Comparison of ENCODE assay signal across 9 mouse cellular contexts in genomic region chr5:101893820-101894515, GRCm38 (mm10).
A peak's percentile ranks its signal among the peaks of the same experiment; 100 is the strongest.
DNase-seq lines count a peak whose midpoint lies in the region; TF ChIP-seq lines count a peak whose summit lies in the region.
"Had no signal": no experiment of that assay in that cellular context is flagged by ENCODE, and none has a peak within 500 bp of the region (broad histone marks: within the 10 kb centered on the region; RNA-seq: fewer than 3 reads in every experiment).

No protein-coding gene starts in this region.

- no peak for TF ChIP-seq POLR2A in small intestine, adult 2 months (IDR thresholded peaks at IDR 0.05; ENCODE audit: low read depth, low read length)

- peak; percentile 21 for DNase-seq in adrenal gland, postnatal 25 days
- DNase-seq in adrenal gland, adult 8-10 months = no peak
- peak; percentile 40 to 45 for DNase-seq in layer of hippocampus, postnatal 10 days (ENCODE audit: low spot score in 2 of 2)
- no peak for DNase-seq in layer of hippocampus, postnatal 36 days
- DNase-seq in NIH3T3 (ENCODE audit: low read depth) = peak; percentile 65
- peak; percentile 8 for DNase-seq in embryo, embryonic 11.5 days (ENCODE audit: low read depth, low spot score)
- no peak for DNase-seq in yolk sac, embryonic 10.5 days (ENCODE audit: low spot score)

- no peak overlapping the region for H3K27ac ChIP-seq in small intestine, adult 2 months (ENCODE audit: insufficient read depth, low read depth, low read length)
- H3K27ac ChIP-seq: lung, embryonic 15.5 days had no signal

- peaks cover 44% of the 10 kb centered on the region for H3K36me3 ChIP-seq in small intestine, adult 2 months (ENCODE audit: control insufficient read depth, insufficient read depth, low read length)

- 80% methylated on average over 13 of the region's 13 CpGs for WGBS in small intestine, adult 2 months

- no peaks in the 10 kb centered on the region for H3K27me3 ChIP-seq in small intestine, adult 2 months (ENCODE audit: control insufficient read depth, insufficient read depth, low read length)
- H3K27me3 ChIP-seq: lung, embryonic 15.5 days had no signal

- no peak overlapping the region for H3K4me3 ChIP-seq in small intestine, adult 2 months (ENCODE audit: low read depth, low read length)
- H3K4me3 ChIP-seq: lung, embryonic 15.5 days had no signal

- peaks cover 2% of the 10 kb centered on the region; the same call in 1 of the 2 replicates for H3K4me1 ChIP-seq in small intestine, adult 2 months (ENCODE audit: control insufficient read depth, insufficient read depth, insufficient read length, low read length)
- H3K4me1 ChIP-seq: lung, embryonic 15.5 days had no signal

- peak; percentile 28; the same call in 1 of the 2 replicates for TF ChIP-seq CTCF in small intestine, adult 2 months (IDR thresholded peaks at IDR 0.05; ENCODE audit: extremely low read depth, insufficient read length, insufficient replicate concordance, low read depth, low read length)

Comparison
In these comparisons a context has a peak if more than half of its experiments do, and no peak if none do; other contexts are left out.
1. DNase-seq: peak in adrenal gland, postnatal 25 days (single experiment), layer of hippocampus, postnatal 10 days (2 of 2), NIH3T3 (single experiment) and embryo, embryonic 11.5 days (single experiment); none in adrenal gland, adult 8-10 months (single experiment), layer of hippocampus, postnatal 36 days (0 of 2) and yolk sac, embryonic 10.5 days (single experiment).